Mouse (Mus musculus) C2C12 (cell line): ENCODE data around the gene Nrg3.

ENCODE experiments used
- CTCF ChIP-seq: IDR thresholded peaks from one replicate; pipeline ENCODE4 v1.5.1; 2011; ENCODE audit not compliant: control insufficient read depth, insufficient read depth, insufficient read length
- FOSL1 ChIP-seq: IDR thresholded peaks from one replicate; pipeline ENCODE4 v1.8.0; 2011; ENCODE audit warnings: mild to moderate bottlenecking, low read length; ENCODE audit not compliant: poor library complexity, insufficient read depth, severe bottlenecking

- TF ChIP-seq FOSL1 (no peak), CTCF (no peak)
Measured at GRCm38 (mm10) chr14:39261016-39261415, 211.9 kb downstream of the Nrg3 start.
